Mouse (Mus musculus) midbrain, embryonic 13.5 days (tissue): ENCODE data around the gene Plscr1. TPM values are rescaled to one million over a fixed set of nuclear protein-coding genes. Genes with fewer than 3 reads are reported as not detected.
A peak's percentile ranks its signal among the peaks of the same experiment; 100 is the strongest.

ENCODE experiments used
- ATAC-seq: fragments of 200-750 bp; cut with Nextera tagmentation; 2 replicates; pipeline ENCODE4 v1.8.0; 2017; ENCODE audit warnings: mild to moderate bottlenecking, moderate TSS enrichment, moderate library complexity
- H3K27ac ChIP-seq: fragments of 300-500 bp; sonication (generic); 2 replicates; pipeline ENCODE4 v1.5.1; 2015; ENCODE audit warnings: inconsistent platforms, mild to moderate bottlenecking, moderate library complexity
- H3K27me3 ChIP-seq: fragments of 300-500 bp; sonication (generic); 2 replicates; pipeline ENCODE4 v1.6.1; 2015; ENCODE audit warnings: mild to moderate bottlenecking, inconsistent platforms
- H3K36me3 ChIP-seq: fragments of 300-500 bp; sonication (generic); 2 replicates; pipeline ENCODE4 v1.6.1; 2015; ENCODE audit warnings: mild to moderate bottlenecking, inconsistent platforms
- H3K4me1 ChIP-seq: fragments of 300-500 bp; sonication (generic); replicated peaks from 2 replicates; pipeline ENCODE4 v1.6.1; 2015; ENCODE audit warnings: inconsistent platforms
- H3K4me2 ChIP-seq: fragments of 300-500 bp; sonication (generic); replicated peaks from 2 replicates; pipeline ENCODE4 v1.6.1; 2015; ENCODE audit warnings: moderate library complexity, mild to moderate bottlenecking, inconsistent platforms
- H3K4me3 ChIP-seq: fragments of 300-500 bp; sonication (generic); replicated peaks from 2 replicates; pipeline ENCODE4 v1.5.1; 2015; ENCODE audit warnings: mild to moderate bottlenecking, inconsistent platforms
- H3K9ac ChIP-seq: fragments of 300-500 bp; sonication (generic); replicated peaks from 2 replicates; pipeline ENCODE4 v1.6.1; 2015; ENCODE audit warnings: mild to moderate bottlenecking, inconsistent platforms
- H3K9me3 ChIP-seq: fragments of 300-500 bp; sonication (generic); 2 replicates; pipeline ENCODE4 v1.6.1; 2016; ENCODE audit warnings: mild to moderate bottlenecking, inconsistent platforms
- WGBS: fragments of 180-500 bp; shearing (Covaris S2); methylation state at CpG from one replicate; pipeline ENCODE4 v1.1.7; 2015; 5-methylcytosine and 5-hydroxymethylcytosine counted together
- polyA plus RNA-seq: library from polyadenylated mRNA; unstranded; fragments of >200 nt; fragmentation: Nextera tagmentation; extraction: Ambion mirVana; gene quantifications from 2 replicates; pipeline ENCODE4 v1.2.1, GENCODE M21; 2015

Gene Plscr1
- polyA plus RNA-seq, 1 experiment from 2014 or later: 11.6 TPM

DNA sequence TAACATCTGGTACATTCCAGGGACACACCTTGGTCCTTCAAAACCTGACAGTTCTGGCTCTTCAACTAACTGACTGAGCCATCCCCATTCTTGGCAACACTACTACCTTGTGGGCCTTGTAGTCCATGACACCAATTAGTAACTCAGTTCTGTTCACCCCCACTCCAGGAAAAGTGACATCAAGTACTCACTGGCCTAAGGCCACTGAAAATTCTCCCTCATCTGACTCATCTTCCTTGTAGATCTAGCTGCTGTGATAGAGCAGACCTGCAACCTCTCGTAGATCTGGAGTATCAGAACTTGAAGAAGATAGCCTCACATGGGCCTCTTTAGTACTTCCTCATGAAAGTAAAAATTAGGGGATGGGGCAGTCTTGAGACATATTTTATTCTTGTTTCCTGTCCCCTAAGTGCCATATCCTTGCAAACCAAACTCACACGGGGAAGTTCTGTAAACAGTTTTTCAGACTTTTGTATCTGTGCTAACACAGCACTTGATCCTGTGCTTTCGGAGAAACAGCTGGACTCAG is 23.4 kb upstream of the Plscr1 start:
- Histone ChIP-seq H3K9me3 (no peaks in the 10 kb centered on the region), H3K4me2 (no peak overlapping the region), H3K9ac (no peak overlapping the region), H3K27ac (no peak overlapping the region), H3K36me3 (no peaks in the 10 kb centered on the region), H3K27me3 (no peaks in the 10 kb centered on the region), H3K4me1 (no peaks in the 10 kb centered on the region), H3K4me3 (no peak overlapping the region)
- WGBS: 86% methylated on average over 3 of the region's 3 CpGs
- no peak for ATAC-seq

GRCm38 (mm10) chr9:92226795-92227194 is 22.8 kb upstream of the Plscr1 start:
- no peaks in the 10 kb centered on the region for H3K9me3 ChIP-seq
- H3K4me2 ChIP-seq: no peak overlapping the region
- H3K4me1 ChIP-seq: no peaks in the 10 kb centered on the region
- WGBS: 87% methylated on average over 3 of the region's 3 CpGs
- no peak overlapping the region for H3K4me3 ChIP-seq
- no peaks in the 10 kb centered on the region for H3K36me3 ChIP-seq
- ATAC-seq: no peak
- H3K27me3 ChIP-seq: no peaks in the 10 kb centered on the region
- H3K9ac ChIP-seq: no peak overlapping the region
- no peak overlapping the region for H3K27ac ChIP-seq

- no peaks in the 10 kb centered on the region for H3K9me3 ChIP-seq
- no peak overlapping the region for H3K9ac ChIP-seq
These were observed 20.4 kb upstream of the Plscr1 start for GRCm38 (mm10) chr9:92228867-92229832.

DNA sequence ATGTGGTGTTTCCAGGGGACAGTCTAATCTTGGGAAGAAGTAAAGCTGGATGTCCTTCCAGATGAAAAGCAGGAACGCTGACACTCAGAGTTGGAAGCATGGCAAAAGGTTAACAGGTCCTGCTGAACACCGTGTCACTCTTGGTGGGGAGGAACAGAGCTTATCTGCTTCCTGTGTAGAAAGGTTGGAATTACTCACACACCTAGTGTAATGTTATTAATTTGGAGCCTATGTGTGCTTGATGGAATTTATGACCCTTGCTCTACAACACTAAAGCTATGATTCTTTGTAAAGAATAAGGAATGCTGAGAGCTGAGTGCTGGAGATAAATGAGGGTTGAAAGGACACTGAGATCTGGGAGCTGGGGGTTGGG is 19.7 kb upstream of the Plscr1 start:
- no peak for ATAC-seq
- Histone ChIP-seq H3K4me3 (no peak overlapping the region), H3K36me3 (no peaks in the 10 kb centered on the region), H3K4me1 (no peaks in the 10 kb centered on the region), H3K9me3 (no peaks in the 10 kb centered on the region), H3K27ac (no peak overlapping the region), H3K9ac (no peak overlapping the region), H3K27me3 (no peaks in the 10 kb centered on the region), H3K4me2 (no peak overlapping the region)
- WGBS: 85% methylated on average over 2 of the region's 2 CpGs

More at GRCm38 (mm10) chr9:92228867-92229832, 20.4 kb upstream of the Plscr1 start:
- no peaks in the 10 kb centered on the region for H3K27me3 ChIP-seq
- H3K27ac ChIP-seq: no peak overlapping the region
- 94% methylated on average over 16 of the region's 16 CpGs for WGBS
- H3K36me3 ChIP-seq: no peaks in the 10 kb centered on the region
- ATAC-seq: no peak
- H3K4me3 ChIP-seq: no peak overlapping the region
- H3K4me2 ChIP-seq: no peak overlapping the region
- no peaks in the 10 kb centered on the region for H3K4me1 ChIP-seq

- no peak overlapping the region for H3K9ac ChIP-seq
- no peaks in the 10 kb centered on the region for H3K4me1 ChIP-seq
- no peak overlapping the region for H3K4me2 ChIP-seq
- no peak overlapping the region for H3K27ac ChIP-seq
- H3K27me3 ChIP-seq: no peaks in the 10 kb centered on the region
- no peak overlapping the region for H3K4me3 ChIP-seq
- no peak for ATAC-seq
- no peaks in the 10 kb centered on the region for H3K9me3 ChIP-seq
- no peaks in the 10 kb centered on the region for H3K36me3 ChIP-seq
- 88% methylated on average over 11 of the region's 11 CpGs for WGBS
These were observed 14.6 kb upstream of the Plscr1 start for GRCm38 (mm10) chr9:92234901-92235458.

DNA sequence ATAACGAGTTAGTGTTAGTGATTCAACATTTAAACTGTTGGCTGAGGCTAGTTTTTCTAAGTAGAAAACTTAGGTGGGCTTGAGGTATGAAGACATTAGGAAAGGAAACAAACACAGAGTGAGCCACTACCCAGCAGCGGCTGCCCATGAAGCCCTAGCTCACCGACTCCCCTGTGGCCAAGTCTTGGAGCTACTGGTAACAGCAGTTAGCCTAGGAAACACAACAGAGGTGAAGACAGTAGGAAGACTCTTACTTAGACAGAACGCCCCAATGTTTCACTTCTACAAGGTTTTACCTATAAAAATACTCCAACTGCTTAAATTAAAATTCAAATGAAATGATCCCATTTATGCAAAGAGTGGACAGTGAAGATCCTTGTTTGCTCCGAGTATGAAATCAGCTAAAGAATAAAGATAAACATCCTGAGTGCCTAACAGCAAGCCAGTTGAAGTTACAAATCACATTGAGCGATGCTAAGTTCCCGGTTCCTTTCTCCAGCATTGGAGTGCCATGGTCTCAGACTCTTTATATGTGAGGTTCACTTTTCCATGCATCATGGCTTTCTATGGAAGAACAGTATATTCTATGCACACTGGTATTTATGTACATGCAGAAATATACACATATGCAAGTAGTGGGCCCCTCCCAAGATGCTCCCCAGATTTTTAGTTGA is 640 bp upstream of the Plscr1 start:
- Histone ChIP-seq H3K9ac (no peak overlapping the region), H3K4me2 (no peak overlapping the region), H3K4me3 (no peak overlapping the region), H3K27ac (no peak overlapping the region), H3K4me1 (peaks cover 16% of the 10 kb centered on the region), H3K9me3 (no peaks in the 10 kb centered on the region), H3K36me3 (no peaks in the 10 kb centered on the region), H3K27me3 (no peaks in the 10 kb centered on the region)
- no peak for ATAC-seq
- 84% methylated on average over 7 of the region's 7 CpGs for WGBS

DNA sequence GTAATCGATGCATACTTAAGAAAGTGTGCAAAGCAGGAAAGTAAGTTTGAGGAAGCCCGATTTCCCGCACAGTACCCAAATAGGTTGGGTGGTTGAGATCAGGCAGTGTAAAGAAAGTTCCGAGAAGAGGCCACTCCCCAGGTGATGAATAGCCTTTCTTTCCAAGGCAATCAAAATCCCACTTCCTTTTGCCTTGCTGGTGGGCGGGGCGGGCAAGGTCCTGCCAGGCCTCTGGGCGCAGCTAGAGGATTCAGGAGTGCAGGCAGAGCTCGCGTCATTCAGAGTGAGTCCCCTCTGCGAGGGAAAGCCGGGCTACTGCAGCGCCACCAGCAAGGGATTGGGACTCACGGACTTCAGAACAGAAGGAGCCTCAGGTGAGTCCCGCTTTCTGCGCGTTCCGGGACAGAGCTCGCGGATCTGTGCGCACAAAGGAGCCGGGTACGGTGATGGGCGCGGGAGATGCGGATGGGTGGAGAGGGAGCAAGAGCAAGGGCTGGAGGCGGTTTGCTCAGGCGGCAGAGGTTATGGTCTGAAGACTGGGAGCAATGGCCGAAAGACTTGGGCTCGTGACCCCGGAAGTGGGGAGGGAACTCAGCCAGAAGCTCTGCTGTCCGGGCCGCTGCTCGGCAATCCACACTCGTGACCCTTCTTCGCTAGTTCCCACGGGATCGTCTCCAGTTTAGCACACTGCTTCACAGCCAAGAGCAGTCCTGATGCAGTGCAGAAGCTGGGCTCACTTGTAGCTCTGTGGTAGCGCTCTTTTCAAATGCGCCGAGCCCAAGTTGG is 630 bp downstream of the Plscr1 start:
- peak overlapping the region; percentile 68 for H3K9ac ChIP-seq
- H3K4me1 ChIP-seq: peaks cover 16% of the 10 kb centered on the region
- H3K4me2 ChIP-seq: peak overlapping the region; percentile 73
- no peaks in the 10 kb centered on the region for H3K36me3 ChIP-seq
- WGBS: under 1% methylated on average over 40 of the region's 40 CpGs
- H3K27ac ChIP-seq: peak overlapping the region; percentile 68
- no peaks in the 10 kb centered on the region for H3K27me3 ChIP-seq
- peak; percentile 94 for ATAC-seq
- no peaks in the 10 kb centered on the region for H3K9me3 ChIP-seq
- peak overlapping the region; percentile 63 for H3K4me3 ChIP-seq

- no peak overlapping the region for H3K4me2 ChIP-seq
- 79% methylated on average over 5 of the region's 5 CpGs for WGBS
- ATAC-seq: no peak
- H3K9ac ChIP-seq: no peak overlapping the region
- no peak overlapping the region for H3K4me3 ChIP-seq
- no peaks in the 10 kb centered on the region for H3K27me3 ChIP-seq
- H3K9me3 ChIP-seq: no peaks in the 10 kb centered on the region
- no peaks in the 10 kb centered on the region for H3K36me3 ChIP-seq
- peaks cover 16% of the 10 kb centered on the region for H3K4me1 ChIP-seq
- H3K27ac ChIP-seq: no peak overlapping the region
These were observed 3.2 kb downstream of the Plscr1 start for GRCm38 (mm10) chr9:92252718-92253117.

DNA sequence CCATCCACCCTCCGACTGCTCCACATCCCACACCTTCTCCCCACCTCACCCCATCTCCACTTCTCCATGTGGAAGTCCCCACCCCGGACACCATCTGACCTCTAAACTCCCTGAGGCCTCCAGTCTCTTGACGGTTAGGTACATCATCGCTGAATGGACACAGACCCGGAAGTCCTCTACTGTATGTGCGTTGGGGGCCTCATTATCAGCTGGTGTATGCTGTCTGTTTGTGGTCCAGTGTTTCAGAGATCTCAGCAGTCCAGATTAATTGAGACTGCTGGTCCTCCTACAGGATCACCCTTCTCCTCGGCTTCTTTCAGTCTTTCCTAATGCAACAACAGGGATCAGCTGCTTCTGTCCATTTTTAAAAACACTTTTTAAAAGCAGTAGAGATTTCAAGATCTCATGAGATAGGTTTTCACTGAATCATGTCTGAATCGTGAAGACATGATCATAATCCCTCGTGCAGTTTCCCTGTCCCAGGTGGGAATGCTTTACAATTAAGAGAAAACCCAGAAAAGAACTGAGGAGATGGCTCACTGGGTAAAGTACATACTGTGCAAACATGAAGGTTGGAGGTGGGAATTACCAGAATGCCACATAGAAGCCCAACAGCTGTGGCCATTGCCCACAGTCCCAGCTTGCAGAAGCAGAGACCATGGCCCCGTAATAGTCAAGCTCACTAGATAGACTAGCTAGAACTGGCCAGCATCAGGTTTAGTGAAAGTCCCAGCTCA is 4.2 kb downstream of the Plscr1 start:
- Histone ChIP-seq H3K4me3 (no peak overlapping the region), H3K4me1 (peaks cover 16% of the 10 kb centered on the region), H3K27ac (no peak overlapping the region), H3K9me3 (no peaks in the 10 kb centered on the region), H3K36me3 (no peaks in the 10 kb centered on the region), H3K27me3 (no peaks in the 10 kb centered on the region), H3K9ac (no peak overlapping the region), H3K4me2 (no peak overlapping the region)
- WGBS: 93% methylated on average over 10 of the region's 10 CpGs
- no peak for ATAC-seq

DNA sequence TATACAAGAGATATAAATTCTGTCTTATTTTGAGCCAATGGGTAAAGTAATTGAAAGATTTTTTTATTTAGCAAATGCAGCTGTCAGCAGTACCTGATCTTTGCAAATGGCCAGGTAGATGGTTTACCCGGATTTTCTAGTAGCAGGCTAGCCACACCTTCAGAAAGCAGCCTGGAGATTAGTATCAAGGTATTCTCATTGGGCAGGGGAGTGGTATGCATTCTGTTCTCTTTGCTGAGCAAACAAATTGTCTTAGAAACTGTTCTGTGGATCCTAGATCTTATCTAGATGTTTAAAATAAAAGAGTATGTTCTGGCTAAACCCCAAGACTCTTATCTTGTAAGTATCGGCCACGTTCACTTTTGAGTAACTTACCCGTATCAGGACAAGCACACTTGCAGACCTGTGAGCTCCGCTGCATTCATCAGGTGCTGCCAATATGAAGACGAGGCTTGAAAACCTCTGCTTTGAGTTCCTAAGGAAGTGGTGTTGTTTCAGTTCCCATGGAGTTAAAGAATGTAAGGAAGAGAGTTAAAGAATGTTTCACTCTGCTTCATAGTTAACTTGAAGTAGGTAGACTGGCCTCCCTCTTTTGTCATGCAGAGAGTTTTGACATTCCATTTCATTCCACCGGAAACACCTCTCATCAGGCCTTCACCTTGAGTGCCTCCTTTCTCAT is 11.1 kb downstream of the Plscr1 start:
- Histone ChIP-seq H3K4me2 (no peak overlapping the region), H3K27ac (no peak overlapping the region), H3K27me3 (no peaks in the 10 kb centered on the region), H3K4me3 (no peak overlapping the region), H3K4me1 (no peaks in the 10 kb centered on the region), H3K9ac (no peak overlapping the region), H3K36me3 (no peaks in the 10 kb centered on the region), H3K9me3 (no peaks in the 10 kb centered on the region)
- 86% methylated on average over 7 of the region's 7 CpGs for WGBS
- no peak for ATAC-seq
